Mouse (Mus musculus) erythroid progenitor cell, adult 5-6 weeks (primary cell): ENCODE measurements around the gene Faim2. TPM values are rescaled to one million over a fixed set of nuclear protein-coding genes. Genes with fewer than 3 reads are reported as not detected.

ENCODE experiments used
- ATAC-seq: replicated peaks from 2 replicates; pipeline ENCODE4 v1.8.0; 2016; ENCODE audit warnings: moderate number of reproducible peaks, mild to moderate bottlenecking, moderate TSS enrichment, inconsistent platforms; ENCODE audit not compliant: poor library complexity, low FRiP score, severe bottlenecking
- total RNA-seq, 2 experiments: library from RNA; stranded (forward) in 1 of 2; stranded (reverse) in 1 of 2; fragments of 150-400 nt in 1 of 2; fragments of 186-747, 209-891 nt in 1 of 2; gene quantifications; 2 replicates each; pipeline versions ENCODE4 v1.2.3 to v1.2.4; 2015 to 2017; ENCODE audit warnings: low replicate concordance in 2 of 2

The Faim2 gene
- total RNA-seq, 2 experiments from 2014 or later = 0.38 TPM; not detected in 1

- ATAC-seq = no peak
Measured at GRCm38 (mm10) chr15:99470971-99471676, 56.8 kb downstream of the Faim2 start.

- ATAC-seq = no peak
Measured at GRCm38 (mm10) chr15:99470224-99470761, 57.7 kb downstream of the Faim2 start.

DNA sequence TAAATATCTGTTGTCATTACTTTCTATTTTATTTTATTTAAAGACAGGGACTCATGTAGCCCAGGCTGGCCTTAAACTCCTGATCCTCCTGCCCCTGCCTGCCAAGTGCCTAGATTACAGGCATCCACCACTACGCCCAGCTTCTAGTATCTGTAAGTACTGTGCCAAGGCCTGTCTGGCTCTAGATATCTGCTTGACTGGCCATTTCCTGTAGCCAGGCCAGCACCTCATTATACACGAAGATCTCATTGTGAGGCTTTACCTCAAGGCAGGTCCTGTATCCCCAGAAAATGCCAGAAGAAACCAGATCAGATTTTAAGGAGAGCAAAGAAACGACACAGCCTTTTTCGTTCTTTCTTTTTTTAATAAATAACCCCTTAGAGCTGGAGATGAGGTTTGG, 58.2 kb downstream of the Faim2 start:
- ATAC-seq = no peak

DNA sequence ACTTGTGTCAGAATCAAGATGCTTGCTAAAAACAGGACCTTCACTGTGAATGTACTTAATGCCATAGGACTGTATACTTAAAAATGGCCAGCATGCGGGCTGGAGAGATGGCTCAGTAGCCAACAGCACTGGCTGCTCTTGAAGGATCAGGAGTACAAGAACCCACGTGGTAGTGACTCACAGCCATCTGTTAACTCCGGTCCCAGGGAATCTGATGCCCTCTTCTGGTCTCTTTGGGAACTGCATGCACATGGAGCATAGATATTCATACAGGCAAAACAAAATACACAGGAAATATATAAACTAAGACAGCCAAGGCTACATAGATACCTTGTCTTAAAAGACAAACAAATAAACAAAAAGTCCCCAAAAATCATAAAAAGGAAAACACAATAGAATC, 58.9 kb downstream of the Faim2 start:
- no peak for ATAC-seq

DNA sequence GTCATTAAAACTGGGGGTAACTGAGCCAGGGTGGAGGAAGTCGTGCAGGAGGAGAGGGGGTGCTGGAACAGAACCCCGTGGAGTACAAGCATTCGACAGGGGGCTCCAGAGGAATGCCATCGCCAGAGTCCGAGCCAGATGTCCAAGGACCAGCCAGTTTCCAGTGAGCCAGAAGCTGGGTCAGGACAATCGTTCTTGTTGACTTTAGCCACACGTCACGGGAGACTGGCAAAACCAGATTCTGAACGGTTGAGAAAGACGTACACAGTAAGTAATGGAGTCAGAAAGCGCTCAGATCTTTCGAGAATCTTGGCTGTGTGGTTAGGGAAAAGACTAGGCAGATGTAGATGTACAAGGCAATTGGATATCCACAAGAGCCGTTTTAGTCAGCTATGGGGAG, 64.8 kb downstream of the Faim2 start:
- ATAC-seq = no peak

GRCm38 (mm10) chr15:99457606-99458401, 70.2 kb downstream of the Faim2 start, which contains the start of gene Nckap5l:
Gene Nckap5l, minus strand, starts transcription at chr15:99457748.
- peak; percentile 72 for ATAC-seq

GRCm38 (mm10) chr15:99456963-99457605, 70.9 kb downstream of the Faim2 start:
- ATAC-seq = no peak

DNA sequence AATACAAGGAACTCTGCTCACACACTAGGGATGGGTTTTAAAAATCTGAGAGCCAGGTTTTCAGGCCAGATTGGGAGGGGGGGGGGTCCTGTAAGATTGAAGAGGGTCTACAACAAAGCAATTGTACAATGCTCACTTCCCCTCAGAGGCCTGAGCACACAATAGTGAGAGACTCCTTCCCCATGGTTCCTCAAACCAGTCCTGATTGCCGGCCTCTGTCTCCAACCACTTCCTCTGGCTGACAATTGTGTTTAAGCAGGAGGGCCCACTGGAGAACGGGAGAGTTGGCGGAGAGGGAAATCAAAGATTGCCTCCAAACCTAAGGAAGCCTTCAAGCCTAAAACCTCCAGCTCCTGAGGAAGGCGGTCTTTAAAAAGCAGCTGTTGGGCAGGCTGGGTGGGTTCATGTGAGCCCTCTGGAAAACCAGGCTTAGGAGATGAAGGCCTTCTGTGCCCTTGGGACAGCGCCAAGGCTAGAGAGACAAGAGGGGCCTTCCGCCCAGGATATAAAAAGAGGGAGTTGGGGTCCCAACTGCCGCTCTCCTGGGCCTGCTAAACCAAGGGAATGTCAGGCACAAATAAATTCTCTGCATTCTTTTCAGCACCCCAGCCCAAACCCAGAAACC, 71.5 kb downstream of the Faim2 start:
- no peak for ATAC-seq

- no peak for ATAC-seq
Measured at GRCm38 (mm10) chr15:99455415-99455814, 72.5 kb downstream of the Faim2 start.

DNA sequence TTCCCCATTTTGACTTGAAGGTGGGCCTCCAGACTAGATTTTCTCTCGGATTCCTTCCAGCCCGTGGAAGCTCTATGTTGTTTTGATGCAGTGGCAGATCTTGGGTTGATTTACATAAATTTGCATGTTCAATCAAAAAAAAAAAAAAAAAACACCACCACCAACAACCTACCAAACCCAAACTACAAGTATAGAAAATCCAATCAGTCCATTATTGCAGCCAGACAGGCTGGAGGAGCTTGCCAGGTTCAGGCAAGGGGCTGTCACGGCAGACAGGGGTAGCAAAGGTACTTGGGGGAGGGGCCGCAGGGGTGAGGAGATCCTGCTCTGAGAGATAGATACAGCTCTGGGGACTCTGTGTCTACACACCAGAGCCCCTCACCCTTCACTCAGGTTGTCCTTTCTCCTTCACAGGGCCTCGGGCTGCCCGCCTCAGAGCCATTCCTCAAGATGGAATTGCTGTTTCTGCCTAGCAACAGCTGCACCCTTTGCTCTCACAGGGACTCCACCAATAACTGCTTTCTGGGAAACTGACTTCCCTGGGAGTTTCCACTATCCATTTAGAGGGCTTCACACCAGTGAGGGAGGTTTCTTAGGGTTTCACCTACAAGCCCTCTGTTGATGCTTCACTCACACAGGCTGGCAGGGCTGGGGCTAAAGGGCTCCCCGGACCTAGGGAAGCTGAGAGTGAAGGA, 73.2 kb downstream of the Faim2 start:
- ATAC-seq = no peak

DNA sequence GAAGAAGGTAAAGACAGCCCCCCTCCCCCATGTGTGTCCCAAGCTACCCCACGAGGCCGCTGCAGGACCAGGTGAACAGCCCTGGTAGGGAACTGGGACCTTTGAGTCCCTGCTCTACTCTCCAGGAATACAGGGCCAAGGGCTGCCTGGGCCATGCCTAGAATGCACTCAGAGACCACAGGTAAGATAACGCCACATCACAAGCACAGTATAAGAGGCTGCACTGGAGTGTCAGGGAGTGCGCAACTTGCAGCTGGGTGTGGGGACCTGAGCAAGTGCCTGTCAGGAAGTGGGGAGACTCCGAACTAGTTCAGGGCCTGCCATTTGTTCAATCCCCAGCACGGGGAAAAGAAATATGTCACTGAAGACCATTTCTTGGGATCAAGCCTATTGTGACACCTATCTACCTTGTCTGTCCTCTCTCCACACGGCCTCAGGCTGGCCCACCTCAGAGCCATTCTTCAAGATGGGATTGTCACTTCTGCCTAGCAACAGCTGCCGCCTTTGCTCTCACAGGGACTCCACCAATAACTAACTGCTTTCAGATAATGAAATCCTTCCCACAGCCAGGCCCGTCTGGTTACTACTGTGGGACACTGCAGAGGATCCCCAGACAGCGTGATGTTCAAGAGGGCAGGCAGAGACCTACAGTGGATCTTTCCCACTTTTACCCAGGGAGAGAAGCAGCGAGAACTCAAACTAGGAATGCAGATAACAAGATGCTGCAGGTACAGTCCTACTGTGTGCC, 74.6 kb downstream of the Faim2 start:
- ATAC-seq = no peak

- ATAC-seq = no peak
Measured at GRCm38 (mm10) chr15:99449751-99450280, 78.1 kb downstream of the Faim2 start.

DNA sequence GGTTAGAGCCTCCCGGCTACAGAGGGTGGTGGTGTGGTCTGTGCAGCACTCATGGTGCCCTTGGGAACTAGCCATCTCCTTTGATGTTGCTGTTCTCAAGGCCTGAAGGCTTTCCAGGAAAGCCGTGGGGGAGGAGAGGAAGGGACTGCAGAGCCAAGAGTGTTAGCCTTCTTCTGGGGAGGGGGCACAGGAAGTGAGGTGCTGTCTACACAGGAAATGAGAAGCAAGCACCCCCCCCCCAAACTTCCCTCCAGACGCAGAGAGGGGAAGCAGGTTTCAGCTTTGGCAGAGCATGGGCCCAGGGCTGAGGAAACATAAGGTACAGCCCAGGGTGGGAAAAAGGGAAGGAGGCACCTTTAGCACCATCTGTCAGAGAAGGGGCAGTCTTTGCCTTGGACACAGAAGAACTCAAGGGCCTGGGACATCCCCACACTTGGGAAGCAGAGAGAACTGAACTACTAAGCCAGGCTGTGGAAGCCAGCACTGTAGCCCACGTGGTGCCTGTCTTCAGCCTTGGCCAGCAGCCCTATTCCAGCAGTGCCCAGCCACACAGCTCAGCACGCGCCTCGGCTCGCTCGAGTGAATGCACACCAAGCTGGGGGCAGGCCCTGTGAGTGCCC, 78.7 kb downstream of the Faim2 start:
- ATAC-seq = no peak

Other genes starting within 250 kb of the Faim2 start
- 4.0 TPM in 1 of 2 replicates, not detected in the other for gene Prpf40b, start 233.1 kb downstream of the Faim2 start, total RNA-seq (2015; ENCODE audit: low replicate concordance)
- 1.0 TPM in 1 of 2 replicates, not detected in the other for gene Prpf40b, start 233.1 kb downstream of the Faim2 start, total RNA-seq (2017; ENCODE audit: low replicate concordance)
- gene Fam186b, start 232.3 kb downstream of the Faim2 start, total RNA-seq (2015; ENCODE audit: low replicate concordance) = not detected in 2 replicates
- not detected in 2 replicates for gene Fam186b, start 232.3 kb downstream of the Faim2 start, total RNA-seq (2017; ENCODE audit: low replicate concordance)
- 3.6 and 5.0 TPM in 2 replicates for gene Fmnl3, start 157.7 kb downstream of the Faim2 start, total RNA-seq (2015; ENCODE audit: low replicate concordance)
- 1.5 and 2.7 TPM in 2 replicates for gene Fmnl3, start 157.7 kb downstream of the Faim2 start, total RNA-seq (2017; ENCODE audit: low replicate concordance)
- gene Tmbim6, start 135.3 kb downstream of the Faim2 start, total RNA-seq (2015; ENCODE audit: low replicate concordance) = 179 and 219 TPM in 2 replicates
- 95.3 and 151 TPM in 2 replicates for gene Tmbim6, start 135.3 kb downstream of the Faim2 start, total RNA-seq (2017; ENCODE audit: low replicate concordance)
- 0.84 TPM in 1 of 2 replicates, not detected in the other for gene Nckap5l, start 70.4 kb downstream of the Faim2 start, total RNA-seq (2015; ENCODE audit: low replicate concordance)
- not detected in 2 replicates for gene Nckap5l, start 70.4 kb downstream of the Faim2 start, total RNA-seq (2017; ENCODE audit: low replicate concordance)
- gene Bcdin3d, start 53.4 kb downstream of the Faim2 start, total RNA-seq (2015; ENCODE audit: low replicate concordance) = 1.3 and 1.4 TPM in 2 replicates
- 0.51 and 1.3 TPM in 2 replicates for gene Bcdin3d, start 53.4 kb downstream of the Faim2 start, total RNA-seq (2017; ENCODE audit: low replicate concordance)
- not detected in 2 replicates for gene Aqp2, start 50.9 kb upstream of the Faim2 start, total RNA-seq (2015; ENCODE audit: low replicate concordance)
- not detected in 2 replicates for gene Aqp2, start 50.9 kb upstream of the Faim2 start, total RNA-seq (2017; ENCODE audit: low replicate concordance)
- gene Aqp5, start 62.6 kb upstream of the Faim2 start, total RNA-seq (2015; ENCODE audit: low replicate concordance) = not detected in 2 replicates
- gene Aqp5, start 62.6 kb upstream of the Faim2 start, total RNA-seq (2017; ENCODE audit: low replicate concordance) = not detected in 2 replicates
- not detected in 2 replicates for gene Aqp6, start 73.2 kb upstream of the Faim2 start, total RNA-seq (2015; ENCODE audit: low replicate concordance)
- gene Aqp6, start 73.2 kb upstream of the Faim2 start, total RNA-seq (2017; ENCODE audit: low replicate concordance) = not detected in 2 replicates
- 248 and 272 TPM in 2 replicates for gene Racgap1, start 123.5 kb upstream of the Faim2 start, total RNA-seq (2015; ENCODE audit: low replicate concordance)
- 292 and 327 TPM in 2 replicates for gene Racgap1, start 123.5 kb upstream of the Faim2 start, total RNA-seq (2017; ENCODE audit: low replicate concordance)
- not detected in 2 replicates for gene Asic1, start 142.2 kb upstream of the Faim2 start, total RNA-seq (2015; ENCODE audit: low replicate concordance)
- not detected in 2 replicates for gene Asic1, start 142.2 kb upstream of the Faim2 start, total RNA-seq (2017; ENCODE audit: low replicate concordance)
- gene Smarcd1, start 174.0 kb upstream of the Faim2 start, total RNA-seq (2015; ENCODE audit: low replicate concordance) = 15.5 and 18.0 TPM in 2 replicates
- gene Smarcd1, start 174.0 kb upstream of the Faim2 start, total RNA-seq (2017; ENCODE audit: low replicate concordance) = 5.3 and 9.7 TPM in 2 replicates
- not detected in 2 replicates for gene Gm17349, start 177.3 kb upstream of the Faim2 start, total RNA-seq (2015; ENCODE audit: low replicate concordance)
- not detected in 2 replicates for gene Gm17349, start 177.3 kb upstream of the Faim2 start, total RNA-seq (2017; ENCODE audit: low replicate concordance)
- gene Gpd1, start 189.3 kb upstream of the Faim2 start, total RNA-seq (2015; ENCODE audit: low replicate concordance) = 2.1 and 2.9 TPM in 2 replicates
- 5.4 and 8.2 TPM in 2 replicates for gene Gpd1, start 189.3 kb upstream of the Faim2 start, total RNA-seq (2017; ENCODE audit: low replicate concordance)
- 11.3 and 15.5 TPM in 2 replicates for gene Cox14, start 197.5 kb upstream of the Faim2 start, total RNA-seq (2015; ENCODE audit: low replicate concordance)
- 7.1 and 17.1 TPM in 2 replicates for gene Cox14, start 197.5 kb upstream of the Faim2 start, total RNA-seq (2017; ENCODE audit: low replicate concordance)
- 9.4 and 19.7 TPM in 2 replicates for gene Cers5, start 244.7 kb upstream of the Faim2 start, total RNA-seq (2015; ENCODE audit: low replicate concordance)
- 3.3 and 7.6 TPM in 2 replicates for gene Cers5, start 244.7 kb upstream of the Faim2 start, total RNA-seq (2017; ENCODE audit: low replicate concordance)